Mouse (Mus musculus) lung, adult 2 months (tissue): ENCODE measurements around the gene Magi2. TPM values are rescaled to one million over a fixed set of nuclear protein-coding genes. Genes with fewer than 3 reads are reported as not detected.
A peak's percentile ranks its signal among the peaks of the same experiment; 100 is the strongest.
"Not testable (repeated sequence)": the region's sequence is repeated elsewhere in the genome, so short reads cannot be mapped to it uniquely, and the experiment has no call there.

Source experiments
- DNase-seq: peaks from one replicate; pipeline ENCODE4 v3.0.0; 2022
- H3K4me1 ChIP-seq: fragments of 200-500 bp; 2 replicates; pipeline ENCODE4 v1.6.1; 2011; ENCODE audit warnings: low read length; ENCODE audit not compliant: control insufficient read depth, insufficient read depth
- H3K4me3 ChIP-seq: fragments of 200-500 bp; replicated peaks from 2 replicates; pipeline ENCODE3; 2011; ENCODE audit warnings: low read depth, mild to moderate bottlenecking, control low read depth, low read length; ENCODE audit errors: extremely low read depth
- CTCF ChIP-seq: fragments of 200-500 bp; IDR thresholded peaks from 2 replicates; pipeline ENCODE4 v1.5.1; 2011; ENCODE audit warnings: mild to moderate bottlenecking, low read length, control low read depth; ENCODE audit not compliant: insufficient read depth
- POLR2A ChIP-seq: fragments of 200-500 bp; IDR thresholded peaks from 2 replicates; pipeline ENCODE4 v1.6.1; 2011; ENCODE audit warnings: low read depth, mild to moderate bottlenecking, control low read depth, low read length, borderline replicate concordance; ENCODE audit errors: extremely low read depth
- WGBS: fragments of 180-500 bp; shearing (Covaris S2); methylation state at CpG from one replicate; pipeline ENCODE4 v1.1.7; 2018; 5-methylcytosine and 5-hydroxymethylcytosine counted together
- polyA plus RNA-seq: library from polyadenylated mRNA; depleted of rRNA; stranded (reverse); fragments of >200 nt; gene quantifications from 2 replicates; pipeline ENCODE4 v1.2.3, GENCODE M21; 2012

The Magi2 gene
- polyA plus RNA-seq, 1 experiment: 2.7 TPM

- peak; percentile 49; the same call in 1 of the 2 replicates for TF ChIP-seq POLR2A
- no peak for TF ChIP-seq CTCF
- Histone ChIP-seq H3K4me3 (peak overlapping the region; percentile 59), H3K4me1 (no peaks in the 10 kb centered on the region)
- whole genome bisulfite sequencing: under 1% methylated on average over 57 of the region's 57 CpGs
- DNase-seq: peak; percentile 88
These were observed 1474.9 kb downstream of the Magi2 start for GRCm38 (mm10) chr5:20701483-20702421.

- peak; percentile 50 for DNase-seq
- TF ChIP-seq POLR2A (no peak), CTCF (no peak)
- 1% methylated on average over 50 of the region's 57 CpGs for WGBS
- H3K4me3 ChIP-seq: peak overlapping the region; percentile 59
- H3K4me1 ChIP-seq: no peaks in the 10 kb centered on the region
These were observed 1475.9 kb downstream of the Magi2 start for GRCm38 (mm10) chr5:20702480-20703303.

GRCm38 (mm10) chr5:20703304-20703700 lies 1476.5 kb downstream of the Magi2 start:
- H3K4me1 ChIP-seq: no peaks in the 10 kb centered on the region
- no peak overlapping the region for H3K4me3 ChIP-seq
- TF ChIP-seq POLR2A (no peak), CTCF (no peak)
- DNase-seq: no peak
- 55% methylated on average over 5 of the region's 5 CpGs for WGBS

- 87% methylated on average over 13 of the region's 13 CpGs for WGBS
These were observed 1477.2 kb downstream of the Magi2 start for GRCm38 (mm10) chr5:20703971-20704575.

GRCm38 (mm10) chr5:20704886-20705285 lies 1478.0 kb downstream of the Magi2 start:
- Histone ChIP-seq H3K4me3 (no peak overlapping the region), H3K4me1 (no peaks in the 10 kb centered on the region)
- no peak for DNase-seq
- TF ChIP-seq CTCF: no peak
- TF ChIP-seq POLR2A: no peak
- 47% methylated on average over 4 of the region's 4 CpGs for WGBS

More at GRCm38 (mm10) chr5:20703971-20704575, 1477.2 kb downstream of the Magi2 start:
- no peak for DNase-seq
- no peaks in the 10 kb centered on the region for H3K4me1 ChIP-seq
- H3K4me3 ChIP-seq: no peak overlapping the region
- TF ChIP-seq POLR2A: no peak
- TF ChIP-seq CTCF: no peak

- not testable (repeated sequence) for H3K4me3 ChIP-seq, DNase-seq, H3K4me1 ChIP-seq
- 89% methylated on average over 17 of the region's 18 CpGs for WGBS
These were observed 1479.8 kb downstream of the Magi2 start for GRCm38 (mm10) chr5:20706322-20707282.

GRCm38 (mm10) chr5:20710845-20711244 lies 1484.0 kb downstream of the Magi2 start:
- 87% methylated on average over 6 of the region's 6 CpGs for WGBS
- H3K4me3 ChIP-seq, H3K4me1 ChIP-seq, DNase-seq: not testable (repeated sequence)

- not testable (repeated sequence) for DNase-seq
These were observed 1487.8 kb downstream of the Magi2 start for GRCm38 (mm10) chr5:20714619-20715018.

GRCm38 (mm10) chr5:20715980-20716379 lies 1489.1 kb downstream of the Magi2 start:
- 83% methylated on average over 6 of the region's 6 CpGs for WGBS
- not testable (repeated sequence) for H3K4me3 ChIP-seq, H3K4me1 ChIP-seq, DNase-seq

More at GRCm38 (mm10) chr5:20714619-20715018, 1487.8 kb downstream of the Magi2 start:
- not testable (repeated sequence) for H3K4me1 ChIP-seq, H3K4me3 ChIP-seq
- 74% methylated on average over 1 of the region's 1 CpGs for WGBS
